Mouse (Mus musculus) stomach, embryonic 15.5 days (tissue): ENCODE results near the gene Srsx. TPM values are rescaled to one million over a fixed set of nuclear protein-coding genes. Genes with fewer than 3 reads are reported as not detected.
"Not testable (repeated sequence)": the region's sequence is repeated elsewhere in the genome, so short reads cannot be mapped to it uniquely, and the experiment has no call there.

Experiments
- ATAC-seq: fragments of 200-750 bp; cut with Nextera tagmentation; 2 replicates; pipeline ENCODE4 v1.8.0; 2017; ENCODE audit warnings: low read depth, moderate number of reproducible peaks, moderate TSS enrichment; ENCODE audit not compliant: insufficient read depth, low FRiP score
- H3K27ac ChIP-seq: fragments of 300-500 bp; sonication (generic); 2 replicates; pipeline ENCODE4 v1.5.1; 2015; ENCODE audit warnings: mild to moderate bottlenecking, inconsistent platforms
- H3K27me3 ChIP-seq: fragments of 300-500 bp; sonication (generic); replicated peaks from 2 replicates; pipeline ENCODE4 v1.6.1; 2015; ENCODE audit warnings: inconsistent platforms
- H3K36me3 ChIP-seq: fragments of 300-500 bp; sonication (generic); 2 replicates; pipeline ENCODE4 v1.6.1; 2015; ENCODE audit warnings: inconsistent platforms
- H3K4me1 ChIP-seq: fragments of 300-500 bp; sonication (generic); 2 replicates; pipeline ENCODE4 v1.6.1; 2015; ENCODE audit warnings: inconsistent platforms
- H3K4me2 ChIP-seq: fragments of 300-500 bp; sonication (generic); 2 replicates; pipeline ENCODE4 v1.6.1; 2015; ENCODE audit warnings: mild to moderate bottlenecking, inconsistent platforms
- H3K4me3 ChIP-seq: fragments of 300-500 bp; sonication (generic); replicated peaks from 2 replicates; pipeline ENCODE4 v1.5.1; 2015; ENCODE audit warnings: inconsistent platforms
- H3K9ac ChIP-seq: fragments of 300-500 bp; sonication (generic); 2 replicates; pipeline ENCODE4 v1.6.1; 2015; ENCODE audit warnings: inconsistent platforms
- H3K9me3 ChIP-seq: fragments of 300-500 bp; sonication (generic); 2 replicates; pipeline ENCODE4 v1.6.1; 2016; ENCODE audit warnings: inconsistent platforms
- WGBS: fragments of 180-500 bp; shearing (Covaris S2); methylation state at CpG from one replicate; pipeline ENCODE4 v1.1.7; 2015; 5-methylcytosine and 5-hydroxymethylcytosine counted together
- polyA plus RNA-seq: library from polyadenylated mRNA; unstranded; fragments of >200 nt; fragmentation: Nextera tagmentation; extraction: Ambion mirVana; gene quantifications from 2 replicates; pipeline ENCODE4 v1.2.1, GENCODE M21; 2015

Gene Srsx
- polyA plus RNA-seq, result not detected in 2 replicates

DNA sequence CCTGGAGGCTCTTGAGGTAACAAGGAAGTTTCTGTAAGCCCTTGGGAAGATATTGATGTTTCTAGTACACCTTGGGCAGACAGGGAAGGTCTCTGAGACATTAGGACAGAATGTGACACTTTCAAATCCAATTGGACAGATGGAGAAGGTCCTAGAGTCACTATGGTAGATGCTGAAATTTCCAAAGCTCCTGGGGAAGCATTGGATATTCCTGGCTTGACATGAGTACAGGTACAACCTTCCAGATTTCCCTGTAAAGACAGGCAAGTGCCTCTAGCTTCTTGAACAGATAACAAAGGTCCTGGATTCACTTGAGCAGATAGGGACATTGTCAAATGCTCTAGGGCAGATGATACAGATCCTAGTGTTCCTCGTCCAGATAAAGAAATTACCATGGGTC lies at the start of gene Srsx:
Gene Srsx, minus strand, starts transcription at position 101 of the 400 bp plus-strand sequence.
- H3K4me2 ChIP-seq, H3K9ac ChIP-seq, ATAC-seq, H3K36me3 ChIP-seq, H3K4me3 ChIP-seq, H3K27ac ChIP-seq, H3K4me1 ChIP-seq, H3K27me3 ChIP-seq, H3K9me3 ChIP-seq: not testable (repeated sequence)
- WGBS, result no CpG with 5 or more reads among the region's 1 CpGs

GRCm38 (mm10) chrX:123246807-123247206 lies 24.5 kb upstream of the Srsx start, which contains the start of gene Gm17577:
TSS of gene Gm17577 (minus strand) at chrX:123246907.
- WGBS, result no CpG with 5 or more reads among the region's 3 CpGs
- H3K9ac ChIP-seq, H3K27me3 ChIP-seq, H3K27ac ChIP-seq, H3K4me3 ChIP-seq, H3K9me3 ChIP-seq, H3K4me2 ChIP-seq, H3K4me1 ChIP-seq, ATAC-seq, H3K36me3 ChIP-seq: not testable (repeated sequence)

Other genes starting within 250 kb of the Srsx start
- not detected in 2 replicates for gene Gm17521, start 192.8 kb downstream of the Srsx start, polyA plus RNA-seq
- 9.0 and 12.3 TPM in 2 replicates for gene Cldn34c1, start 119.0 kb downstream of the Srsx start, polyA plus RNA-seq
- gene Gm17577, start 24.4 kb upstream of the Srsx start, polyA plus RNA-seq, result not detected in 2 replicates